Mouse (Mus musculus) forebrain, embryonic 15.5 days (tissue): ENCODE measurements at regions not wholly inside any gene's neighbourhood (a gene's known extent, or its start where the extent isn't known, plus 50 kb on each side); places are given as distances from the start of the nearest gene placed in this dataset.

Experiments used
- ATAC-seq: fragments of 200-750 bp; cut with Nextera tagmentation; replicated peaks from 2 replicates; pipeline ENCODE4 v1.8.0; 2017; ENCODE audit warnings: mild to moderate bottlenecking, moderate TSS enrichment, moderate library complexity
- H3K27ac ChIP-seq: fragments of 300-500 bp; sonication (generic); replicated peaks from 2 replicates; pipeline ENCODE4 v1.5.1; 2015; ENCODE audit warnings: mild to moderate bottlenecking, inconsistent platforms
- H3K27me3 ChIP-seq: fragments of 300-500 bp; sonication (generic); 2 replicates; pipeline ENCODE4 v1.6.1; 2015; ENCODE audit warnings: inconsistent platforms
- H3K36me3 ChIP-seq: fragments of 300-500 bp; sonication (generic); 2 replicates; pipeline ENCODE4 v1.6.1; 2015; ENCODE audit warnings: mild to moderate bottlenecking, inconsistent platforms
- H3K4me1 ChIP-seq: fragments of 300-500 bp; sonication (generic); 2 replicates; pipeline ENCODE4 v1.6.1; 2015; ENCODE audit warnings: inconsistent platforms
- H3K4me2 ChIP-seq: fragments of 300-500 bp; sonication (generic); replicated peaks from 2 replicates; pipeline ENCODE4 v1.6.1; 2015; ENCODE audit warnings: mild to moderate bottlenecking, inconsistent platforms
- H3K4me3 ChIP-seq: fragments of 300-500 bp; sonication (generic); 2 replicates; pipeline ENCODE4 v1.5.1; 2015; ENCODE audit warnings: mild to moderate bottlenecking, inconsistent platforms
- H3K9ac ChIP-seq: fragments of 300-500 bp; sonication (generic); replicated peaks from 2 replicates; pipeline ENCODE4 v1.6.1; 2015; ENCODE audit warnings: mild to moderate bottlenecking, inconsistent platforms
- H3K9me3 ChIP-seq: fragments of 300-500 bp; sonication (generic); 2 replicates; pipeline ENCODE4 v1.6.1; 2016; ENCODE audit warnings: inconsistent platforms
- WGBS: fragments of 180-500 bp; shearing (Covaris S2); methylation state at CpG from one replicate; pipeline ENCODE4 v1.1.7; 2015; ENCODE audit warnings: mixed read lengths; 5-methylcytosine and 5-hydroxymethylcytosine counted together

DNA sequence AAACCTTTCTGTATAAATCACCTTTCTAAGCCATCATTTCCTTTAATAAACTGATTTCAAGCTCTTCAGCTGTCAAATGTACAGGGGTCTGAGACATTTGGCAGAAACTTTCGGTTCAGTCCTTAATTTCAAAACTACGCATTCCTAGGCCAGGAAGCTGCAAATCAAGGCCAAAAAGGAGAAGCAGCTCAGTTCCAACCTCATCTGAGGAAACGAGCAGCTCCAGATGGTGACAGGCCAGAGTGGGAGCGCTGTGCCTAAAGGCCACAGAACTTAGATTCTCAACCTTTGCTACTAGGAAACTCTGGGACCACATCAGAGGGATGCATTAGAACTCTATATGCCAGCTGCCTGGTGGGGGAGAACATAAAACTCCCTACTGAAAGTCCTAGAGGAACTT lies 150.6 kb downstream of the Ahr start:
- no peak for ATAC-seq
- Histone ChIP-seq H3K4me2 (no peak overlapping the region), H3K9me3 (no peaks in the 10 kb centered on the region), H3K27me3 (no peaks in the 10 kb centered on the region), H3K4me1 (no peaks in the 10 kb centered on the region), H3K27ac (no peak overlapping the region), H3K4me3 (no peak overlapping the region), H3K36me3 (no peaks in the 10 kb centered on the region), H3K9ac (no peak overlapping the region)
- 92% methylated on average over 4 of the region's 4 CpGs for WGBS

DNA sequence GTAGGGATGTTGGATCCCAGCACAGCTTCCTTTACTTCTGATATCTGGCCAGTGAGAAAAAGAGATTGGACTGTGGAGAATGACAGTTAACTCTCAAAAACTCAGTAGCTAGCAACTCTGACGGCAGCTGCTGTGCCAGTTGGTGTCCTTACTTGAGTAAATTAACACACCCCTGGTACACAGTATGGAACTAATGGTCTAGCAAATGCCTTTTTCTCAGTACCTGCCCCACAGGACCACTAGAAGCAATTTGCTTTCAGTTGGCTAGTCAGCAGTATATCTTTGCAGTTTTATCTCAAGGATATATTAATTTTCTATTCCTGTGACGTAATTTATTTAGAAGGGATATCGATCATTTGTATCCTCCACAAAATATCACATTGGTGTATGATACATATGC lies 157.6 kb downstream of the Ahr start:
- no peak overlapping the region for H3K9ac ChIP-seq
- no peaks in the 10 kb centered on the region for H3K4me1 ChIP-seq
- H3K27me3 ChIP-seq: no peaks in the 10 kb centered on the region
- H3K27ac ChIP-seq: no peak overlapping the region
- H3K4me2 ChIP-seq: no peak overlapping the region
- H3K9me3 ChIP-seq: no peaks in the 10 kb centered on the region
- no peak overlapping the region for H3K4me3 ChIP-seq
- no peaks in the 10 kb centered on the region for H3K36me3 ChIP-seq
- 82% methylated on average over 3 of the region's 3 CpGs for WGBS
- ATAC-seq: no peak

DNA sequence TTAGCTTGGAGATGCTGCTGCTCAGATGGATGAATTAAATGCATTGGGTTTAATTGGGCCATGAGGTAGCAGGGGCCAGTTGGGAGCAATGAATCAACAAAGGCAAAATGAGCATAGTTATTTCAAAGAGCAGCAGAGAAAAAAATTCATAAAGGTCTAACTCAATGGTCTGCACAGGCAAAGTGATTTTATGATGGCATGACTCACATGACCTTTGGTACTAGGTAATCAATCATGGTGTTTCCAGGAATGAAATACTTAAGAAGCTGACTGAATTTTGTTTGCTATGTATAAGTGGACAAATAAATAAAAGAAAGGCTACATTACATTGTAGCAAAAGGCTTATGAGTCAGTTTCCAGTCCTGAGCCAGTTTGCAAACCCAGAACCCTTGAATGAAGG lies 158.5 kb downstream of the Ahr start:
- H3K4me1 ChIP-seq: no peaks in the 10 kb centered on the region
- ATAC-seq: no peak
- no peak overlapping the region for H3K9ac ChIP-seq
- H3K27ac ChIP-seq: no peak overlapping the region
- no peak overlapping the region for H3K4me2 ChIP-seq
- H3K9me3 ChIP-seq: no peaks in the 10 kb centered on the region
- no peaks in the 10 kb centered on the region for H3K27me3 ChIP-seq
- H3K4me3 ChIP-seq: no peak overlapping the region
- no peaks in the 10 kb centered on the region for H3K36me3 ChIP-seq

DNA sequence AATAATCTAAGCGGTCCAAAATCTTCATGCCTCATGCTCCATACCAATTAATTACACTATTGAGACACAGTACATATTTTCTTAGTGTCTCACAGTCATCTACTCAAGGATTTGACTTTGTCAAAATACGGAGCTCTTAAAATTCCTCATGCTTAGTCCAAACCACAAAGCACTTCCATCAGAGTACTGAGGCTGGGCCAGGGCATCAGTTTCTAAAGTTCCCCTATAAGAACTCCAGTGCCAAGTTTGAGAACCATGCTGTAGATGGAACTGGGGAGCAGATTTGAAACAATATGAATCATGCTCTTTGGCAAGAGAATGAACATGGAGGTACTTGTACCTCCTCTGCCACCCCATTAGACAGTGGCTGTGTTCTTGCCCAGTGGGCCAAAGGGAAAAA lies 176.9 kb downstream of the Ahr start:
- H3K9ac ChIP-seq: no peak overlapping the region
- H3K4me1 ChIP-seq: no peaks in the 10 kb centered on the region
- WGBS: 85% methylated on average over 2 of the region's 2 CpGs
- no peaks in the 10 kb centered on the region for H3K27me3 ChIP-seq
- H3K9me3 ChIP-seq: no peaks in the 10 kb centered on the region
- no peak overlapping the region for H3K4me2 ChIP-seq
- H3K4me3 ChIP-seq: no peak overlapping the region
- H3K36me3 ChIP-seq: no peaks in the 10 kb centered on the region
- no peak overlapping the region for H3K27ac ChIP-seq
- no peak for ATAC-seq

DNA sequence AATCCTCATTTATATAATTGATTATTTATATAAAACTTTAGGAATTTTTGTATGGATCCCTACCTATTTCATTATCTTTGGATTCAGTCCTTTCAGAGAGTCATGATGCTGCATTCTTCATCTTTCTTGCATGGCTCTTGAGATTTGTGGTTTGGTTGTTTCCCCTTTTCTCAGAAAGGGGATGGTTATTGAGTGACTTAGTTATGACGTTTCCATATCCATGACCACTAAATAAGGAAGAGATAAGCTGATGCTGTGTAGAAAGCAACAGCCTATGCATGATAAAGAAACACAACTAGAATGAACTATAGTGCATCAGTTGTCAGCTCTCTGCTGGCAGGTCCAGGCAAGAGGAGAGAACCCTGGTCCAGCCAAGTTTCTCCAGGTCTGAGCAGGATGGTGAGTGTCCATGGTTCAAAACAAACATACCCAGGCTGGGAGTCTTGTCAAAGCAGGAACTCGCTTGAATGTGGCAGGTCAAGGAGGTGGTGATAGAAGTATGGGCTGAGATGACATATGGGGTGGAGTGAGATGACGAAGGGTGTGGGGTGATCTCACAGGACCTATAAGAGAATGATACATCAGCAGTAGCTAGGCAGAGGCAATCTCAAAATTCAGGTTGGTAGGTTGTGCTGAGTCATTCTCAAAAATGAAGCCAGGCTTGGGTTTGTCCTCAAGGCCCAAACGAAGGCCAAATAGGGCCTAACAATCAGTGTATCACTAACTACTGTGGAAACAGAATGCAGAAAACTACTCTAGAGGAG lies 196.5 kb downstream of the Ahr start:
- no peaks in the 10 kb centered on the region for H3K4me1 ChIP-seq
- no peak overlapping the region for H3K4me2 ChIP-seq
- WGBS: 89% methylated on average over 4 of the region's 4 CpGs
- H3K27ac ChIP-seq: no peak overlapping the region
- ATAC-seq: no peak
- H3K9me3 ChIP-seq: no peaks in the 10 kb centered on the region
- H3K4me3 ChIP-seq: no peak overlapping the region
- no peak overlapping the region for H3K9ac ChIP-seq
- no peaks in the 10 kb centered on the region for H3K36me3 ChIP-seq
- no peaks in the 10 kb centered on the region for H3K27me3 ChIP-seq

DNA sequence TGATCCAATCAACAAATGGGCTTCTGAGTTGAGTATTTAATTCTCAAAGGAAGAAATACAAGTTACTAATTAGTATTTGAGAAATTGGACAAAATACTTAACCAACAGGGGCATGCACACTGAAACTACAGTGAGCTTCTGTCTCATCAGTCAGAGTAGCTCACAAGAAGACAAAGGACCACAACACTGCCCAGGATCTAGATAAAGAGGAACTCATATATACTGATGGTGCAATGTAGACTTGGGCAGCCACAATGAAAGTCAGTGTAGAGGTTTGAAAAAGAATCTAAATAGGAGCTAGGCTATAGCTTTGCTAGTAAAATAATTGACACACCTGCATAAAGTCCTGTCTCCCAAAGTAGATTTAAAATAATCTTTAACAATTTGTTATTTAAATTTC lies 198.5 kb downstream of the Ahr start:
- H3K9me3 ChIP-seq: no peaks in the 10 kb centered on the region
- no peak overlapping the region for H3K27ac ChIP-seq
- no peak for ATAC-seq
- no peaks in the 10 kb centered on the region for H3K27me3 ChIP-seq
- H3K9ac ChIP-seq: no peak overlapping the region
- no peak overlapping the region for H3K4me2 ChIP-seq
- H3K36me3 ChIP-seq: no peaks in the 10 kb centered on the region
- no peaks in the 10 kb centered on the region for H3K4me1 ChIP-seq
- H3K4me3 ChIP-seq: no peak overlapping the region

DNA sequence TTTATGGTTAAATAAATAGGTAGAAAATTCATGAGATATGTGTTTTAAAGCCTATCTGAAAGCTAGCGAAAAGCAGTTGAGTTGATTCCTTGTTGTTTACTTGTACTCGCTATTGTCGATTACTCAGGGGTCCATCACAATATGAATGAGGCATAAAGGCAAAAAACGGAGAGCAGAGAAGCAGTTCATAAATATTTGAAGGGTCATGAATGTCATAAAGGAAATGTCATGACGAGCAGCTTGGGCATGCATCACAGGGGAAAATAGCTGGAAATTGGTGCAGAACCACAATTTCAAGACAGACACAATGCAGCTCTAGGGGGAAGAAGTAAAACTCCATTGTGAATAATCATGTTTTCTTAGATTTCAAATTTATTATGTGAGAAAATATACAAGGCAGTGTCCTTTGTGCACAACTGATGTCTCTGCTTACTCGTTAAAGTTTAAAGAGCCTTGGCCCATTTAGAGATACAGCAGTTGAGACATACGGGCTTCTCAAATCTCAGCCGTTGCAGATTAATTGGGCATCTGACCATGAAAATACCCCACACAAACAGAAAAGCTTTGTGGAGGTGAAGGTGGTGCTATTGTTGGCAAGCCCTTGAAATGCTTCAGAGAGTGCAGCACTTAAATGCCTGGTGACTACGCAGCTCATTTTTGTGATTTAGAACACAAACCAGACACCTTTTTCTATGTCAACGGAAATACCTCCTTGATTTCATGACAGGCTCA lies 200.3 kb downstream of the Ahr start:
- Histone ChIP-seq H3K9ac (no peak overlapping the region), H3K27me3 (no peaks in the 10 kb centered on the region), H3K36me3 (no peaks in the 10 kb centered on the region), H3K9me3 (no peaks in the 10 kb centered on the region), H3K4me2 (no peak overlapping the region), H3K27ac (no peak overlapping the region), H3K4me3 (no peak overlapping the region), H3K4me1 (no peaks in the 10 kb centered on the region)
- no peak for ATAC-seq
- 52% methylated on average over 10 of the region's 10 CpGs for WGBS

DNA sequence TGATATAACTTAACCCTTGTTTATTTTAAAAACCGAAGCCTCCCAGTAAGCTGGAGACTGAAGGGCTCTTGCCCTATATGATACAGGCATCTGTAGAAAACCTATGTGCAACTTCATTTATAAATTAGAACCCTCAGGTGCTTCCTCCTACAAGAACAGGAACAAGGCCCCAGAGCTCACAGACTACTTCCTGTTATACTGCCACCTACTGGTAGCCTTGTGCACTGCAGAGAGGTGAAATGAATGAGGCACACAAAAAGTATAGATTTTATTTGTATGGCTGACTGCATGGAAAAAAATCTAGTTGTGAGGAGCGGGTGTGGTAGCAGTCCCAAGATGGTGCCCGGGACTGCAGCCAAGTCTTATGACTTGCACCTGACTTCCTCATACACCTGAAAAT lies 203.5 kb downstream of the Ahr start:
- Histone ChIP-seq H3K9me3 (no peaks in the 10 kb centered on the region), H3K36me3 (no peaks in the 10 kb centered on the region), H3K4me1 (no peaks in the 10 kb centered on the region), H3K4me3 (no peak overlapping the region), H3K9ac (no peak overlapping the region), H3K4me2 (no peak overlapping the region), H3K27ac (no peak overlapping the region), H3K27me3 (no peaks in the 10 kb centered on the region)
- WGBS: 95% methylated on average over 3 of the region's 3 CpGs
- no peak for ATAC-seq

DNA sequence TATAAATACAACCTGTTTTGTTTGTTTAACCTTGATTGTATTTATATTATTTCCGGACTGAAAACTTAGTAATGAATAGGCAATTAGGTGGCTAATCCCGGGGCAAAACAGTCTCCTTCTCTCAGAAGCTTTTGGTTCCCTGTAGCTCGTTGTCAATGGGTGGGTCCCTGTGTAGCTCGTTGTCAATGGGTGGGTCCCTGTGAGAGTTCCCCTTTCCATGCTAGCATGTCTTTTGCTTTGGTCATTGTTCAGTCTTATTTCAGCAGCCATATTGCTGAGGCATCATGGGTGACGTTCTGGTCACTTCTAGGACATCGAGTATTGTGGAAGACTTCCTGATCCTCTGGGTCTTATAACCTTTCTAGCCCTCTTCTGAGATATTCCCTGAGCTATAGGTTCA lies 205.1 kb downstream of the Ahr start:
- ATAC-seq: no peak
- Histone ChIP-seq H3K9ac (no peak overlapping the region), H3K36me3 (no peaks in the 10 kb centered on the region), H3K9me3 (no peaks in the 10 kb centered on the region), H3K27me3 (no peaks in the 10 kb centered on the region), H3K27ac (no peak overlapping the region), H3K4me3 (no peak overlapping the region), H3K4me1 (no peaks in the 10 kb centered on the region), H3K4me2 (no peak overlapping the region)
- WGBS: 61% methylated on average over 6 of the region's 6 CpGs

DNA sequence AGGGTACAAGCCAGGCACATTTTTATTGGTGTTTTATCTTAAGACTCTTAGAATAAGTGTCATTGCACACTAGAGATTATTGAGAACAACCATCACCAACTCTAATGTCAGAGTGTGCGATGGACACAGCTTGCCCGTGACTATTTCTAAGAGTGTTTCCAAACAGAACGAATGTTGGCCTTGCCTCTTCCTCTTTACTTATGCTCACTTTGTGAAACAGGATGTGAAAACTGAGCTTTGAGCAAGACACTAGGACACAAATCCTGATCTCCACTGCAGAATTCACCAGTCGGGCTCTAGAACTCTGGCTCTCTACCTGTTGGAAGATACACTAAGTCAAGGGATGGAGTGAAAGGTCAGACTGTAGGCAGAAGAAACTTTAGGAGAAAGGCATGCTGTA lies 215.3 kb downstream of the Ahr start:
- Histone ChIP-seq H3K9ac (no peak overlapping the region), H3K27me3 (no peaks in the 10 kb centered on the region), H3K27ac (no peak overlapping the region), H3K4me1 (no peaks in the 10 kb centered on the region), H3K4me3 (no peak overlapping the region), H3K36me3 (no peaks in the 10 kb centered on the region), H3K9me3 (no peaks in the 10 kb centered on the region), H3K4me2 (no peak overlapping the region)
- 93% methylated on average over 4 of the region's 4 CpGs for WGBS
- ATAC-seq: no peak

DNA sequence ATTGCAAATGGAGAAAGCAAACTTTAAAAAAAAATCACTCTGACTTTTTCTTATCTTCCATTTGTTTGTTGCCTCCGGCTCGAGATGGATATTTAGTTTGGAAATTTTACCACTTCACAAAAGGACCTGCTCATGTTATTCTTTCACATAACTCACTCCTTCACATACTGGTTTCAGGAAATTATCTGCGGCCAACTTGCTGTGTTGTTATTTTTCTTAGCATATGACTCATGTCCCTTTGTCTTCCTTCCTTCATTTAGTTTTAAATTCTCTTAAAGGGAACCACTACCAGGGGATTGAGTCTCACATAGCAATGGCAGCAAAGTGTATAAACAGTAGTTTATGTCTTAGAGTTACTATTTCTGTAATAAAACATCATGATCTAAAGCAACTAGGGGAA lies 217.8 kb downstream of the Ahr start:
- no peak overlapping the region for H3K9ac ChIP-seq
- H3K27me3 ChIP-seq: no peaks in the 10 kb centered on the region
- no peak overlapping the region for H3K4me2 ChIP-seq
- no peaks in the 10 kb centered on the region for H3K9me3 ChIP-seq
- ATAC-seq: no peak
- no peak overlapping the region for H3K27ac ChIP-seq
- H3K4me1 ChIP-seq: peaks cover 3% of the 10 kb centered on the region; the same call in 1 of the 2 replicates
- no peaks in the 10 kb centered on the region for H3K36me3 ChIP-seq
- no peak overlapping the region for H3K4me3 ChIP-seq
- 88% methylated on average over 3 of the region's 3 CpGs for WGBS

DNA sequence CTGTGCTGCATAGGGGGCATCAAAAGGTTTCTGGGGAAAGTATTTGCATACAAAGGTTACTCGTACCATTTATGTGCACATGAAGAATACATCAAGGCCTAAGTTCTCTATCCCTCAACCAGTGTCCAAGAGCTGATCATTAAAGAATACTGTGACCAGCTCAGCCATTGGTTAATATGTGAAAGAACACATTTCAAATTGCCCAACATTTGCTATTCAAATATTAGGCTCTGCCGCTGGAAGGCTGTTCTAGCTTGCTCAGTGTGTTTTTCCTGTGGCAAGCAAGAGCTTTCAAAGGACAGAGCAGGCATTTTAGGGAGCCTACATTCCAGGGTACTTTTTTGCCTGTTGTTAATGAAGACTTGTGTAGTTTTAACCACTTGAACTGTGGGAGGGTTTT lies 220.8 kb downstream of the Ahr start:
- Histone ChIP-seq H3K9me3 (no peaks in the 10 kb centered on the region), H3K4me3 (no peak overlapping the region), H3K27ac (no peak overlapping the region), H3K36me3 (no peaks in the 10 kb centered on the region), H3K4me2 (no peak overlapping the region), H3K9ac (no peak overlapping the region), H3K27me3 (no peaks in the 10 kb centered on the region), H3K4me1 (peaks cover 3% of the 10 kb centered on the region; the same call in 1 of the 2 replicates)
- 90% methylated on average over 2 of the region's 2 CpGs for WGBS
- no peak for ATAC-seq
